Comparison of ENCODE assay signal across 9 mouse cellular contexts in genomic region chr5:107303350-107303861, GRCm38 (mm10). TPM values are rescaled to one million over a fixed set of nuclear protein-coding genes. Genes with fewer than 3 reads are reported as not detected.
DNase-seq lines count a peak whose midpoint lies in the region; ATAC-seq lines count a peak whose summit lies in the region.
"Had no signal": no experiment of that assay in that cellular context is flagged by ENCODE, and none has a peak within 500 bp of the region (broad histone marks: within the 10 kb centered on the region; RNA-seq: fewer than 3 reads in every experiment).

No protein-coding gene starts in this region.

- no peak overlapping the region for H3K4me3 ChIP-seq in liver, embryonic 11.5 days (ENCODE audit: low read depth, low read length)
- H3K4me3 ChIP-seq in embryonic facial prominence, embryonic 15.5 days (replicated peaks) = no peak overlapping the region
- H3K4me3 ChIP-seq in liver, embryonic 12.5 days = no peak overlapping the region
- no peak overlapping the region for H3K4me3 ChIP-seq in neural tube, embryonic 15.5 days (replicated peaks)

- DNase-seq in liver, embryonic 11.5 days (ENCODE audit: low spot score) = no peak
- no peak for DNase-seq in liver
- peak; percentile 35 to 53 for DNase-seq in thymus, postnatal 10 days (ENCODE audit: low spot score in 2 of 2)
- no peak for DNase-seq in layer of hippocampus, adult 18-20 months (ENCODE audit: low spot score in 2 of 2)
- DNase-seq in layer of hippocampus, adult 9-11 months = no peak
- DNase-seq: cerebellum, adult 9-10 months had no signal

- H3K36me3 ChIP-seq in liver, embryonic 11.5 days (ENCODE audit: control insufficient read depth, insufficient read depth, low read length) = no peaks in the 10 kb centered on the region
- H3K36me3 ChIP-seq in embryonic facial prominence, embryonic 15.5 days = no peaks in the 10 kb centered on the region
- H3K36me3 ChIP-seq in liver, embryonic 12.5 days = no peaks in the 10 kb centered on the region
- H3K36me3 ChIP-seq in neural tube, embryonic 15.5 days = no peaks in the 10 kb centered on the region

- H3K27ac ChIP-seq in liver, embryonic 11.5 days (ENCODE audit: low read depth, low read length) = no peak overlapping the region
- no peak overlapping the region for H3K27ac ChIP-seq in embryonic facial prominence, embryonic 15.5 days (replicated peaks)
- no peak overlapping the region for H3K27ac ChIP-seq in liver, embryonic 12.5 days
- H3K27ac ChIP-seq in neural tube, embryonic 15.5 days (replicated peaks) = no peak overlapping the region

- no peaks in the 10 kb centered on the region for H3K27me3 ChIP-seq in liver, embryonic 11.5 days (replicated peaks; ENCODE audit: control insufficient read depth, insufficient read depth, low read length)
- no peaks in the 10 kb centered on the region for H3K27me3 ChIP-seq in embryonic facial prominence, embryonic 15.5 days
- no peaks in the 10 kb centered on the region for H3K27me3 ChIP-seq in liver, embryonic 12.5 days (replicated peaks)
- no peaks in the 10 kb centered on the region for H3K27me3 ChIP-seq in neural tube, embryonic 15.5 days (replicated peaks)

- ATAC-seq in liver, embryonic 11.5 days (replicated peaks; ENCODE audit: low FRiP score) = peak; percentile 49
- ATAC-seq in embryonic facial prominence, embryonic 15.5 days (ENCODE audit: insufficient number of reproducible peaks, low FRiP score, low TSS enrichment, low read depth) = 0 out of 2 replicates have a peak, but pooled peaks have one; percentile 15
- peak; percentile 32; the same call in 1 of the 2 replicates for ATAC-seq in liver, embryonic 12.5 days
- ATAC-seq in neural tube, embryonic 15.5 days (ENCODE audit: low FRiP score) = no peak

- WGBS in liver, embryonic 11.5 days = 33% methylated on average over 11 of the region's 11 CpGs
- 35% methylated on average over 11 of the region's 11 CpGs for WGBS in embryonic facial prominence, embryonic 15.5 days
- 26% methylated on average over 11 of the region's 11 CpGs for WGBS in liver, embryonic 12.5 days (ENCODE audit: insufficient replicate concordance)
- 46% methylated on average over 11 of the region's 11 CpGs for WGBS in neural tube, embryonic 15.5 days

- H3K9ac ChIP-seq in liver, embryonic 11.5 days (ENCODE audit: low read depth, low read length) = no peak overlapping the region
- no peak overlapping the region for H3K9ac ChIP-seq in embryonic facial prominence, embryonic 15.5 days
- H3K9ac ChIP-seq in liver, embryonic 12.5 days = no peak overlapping the region
- no peak overlapping the region for H3K9ac ChIP-seq in neural tube, embryonic 15.5 days (replicated peaks)

- peaks cover 6% of the 10 kb centered on the region; the same call in 1 of the 2 replicates for H3K4me1 ChIP-seq in liver, embryonic 11.5 days (replicated peaks; ENCODE audit: control insufficient read depth, insufficient read depth, low read length)
- peaks cover 19% of the 10 kb centered on the region for H3K4me1 ChIP-seq in embryonic facial prominence, embryonic 15.5 days
- peaks cover 9% of the 10 kb centered on the region for H3K4me1 ChIP-seq in liver, embryonic 12.5 days
- no peaks in the 10 kb centered on the region for H3K4me1 ChIP-seq in neural tube, embryonic 15.5 days

- no peaks in the 10 kb centered on the region for H3K9me3 ChIP-seq in liver, embryonic 11.5 days (ENCODE audit: control insufficient read depth, low read length)
- H3K9me3 ChIP-seq in embryonic facial prominence, embryonic 15.5 days (replicated peaks) = no peaks in the 10 kb centered on the region
- no peaks in the 10 kb centered on the region for H3K9me3 ChIP-seq in liver, embryonic 12.5 days (replicated peaks)
- no peaks in the 10 kb centered on the region for H3K9me3 ChIP-seq in neural tube, embryonic 15.5 days (replicated peaks)

- peak overlapping the region; percentile 56 for H3K4me2 ChIP-seq in liver, embryonic 11.5 days
- H3K4me2 ChIP-seq in embryonic facial prominence, embryonic 15.5 days (replicated peaks) = no peak overlapping the region
- peak overlapping the region; percentile 33 for H3K4me2 ChIP-seq in liver, embryonic 12.5 days
- no peak overlapping the region for H3K4me2 ChIP-seq in neural tube, embryonic 15.5 days

RNA-seq across cellular contexts. Expression of gene Tgfbr3, which starts 14.0 kb away (rescaled TPM):
- 38.2 and 39.7 TPM in 2 replicates for polyA plus RNA-seq in liver, embryonic 11.5 days (2014; fragmentation: Nextera tagmentation; extraction: Ambion mirVana)
- 37.3 and 38.7 TPM in 2 replicates for polyA plus RNA-seq in embryonic facial prominence, embryonic 15.5 days (2015; fragmentation: Nextera tagmentation; extraction: Ambion mirVana)
- polyA plus RNA-seq in liver, embryonic 12.5 days (2016; fragmentation: Nextera tagmentation; extraction: Ambion mirVana) = 18.4 and 19.2 TPM in 2 replicates
- 10 to 100 TPM; 18.2 to 21.0 TPM for total RNA-seq in layer of hippocampus, adult 18-20 months (2021)
- 6.6 and 10.1 TPM in 2 replicates for polyA plus RNA-seq in neural tube, embryonic 15.5 days (2015; fragmentation: Nextera tagmentation; extraction: Ambion mirVana)

RNA-seq across cellular contexts. Expression of gene Brdt, which starts 27.6 kb away (rescaled TPM):
- 0.68 and 0.84 TPM in 2 replicates for polyA plus RNA-seq in liver, embryonic 11.5 days (2014; fragmentation: Nextera tagmentation; extraction: Ambion mirVana)
- 5.6 and 6.4 TPM in 2 replicates for polyA plus RNA-seq in embryonic facial prominence, embryonic 15.5 days (2015; fragmentation: Nextera tagmentation; extraction: Ambion mirVana)
- polyA plus RNA-seq in liver, embryonic 12.5 days (2016; fragmentation: Nextera tagmentation; extraction: Ambion mirVana) = 0.20 and 0.24 TPM in 2 replicates
- total RNA-seq in layer of hippocampus, adult 18-20 months (2021) = 10 to 100 TPM; 15.5 to 16.2 TPM
- 4.3 and 4.7 TPM in 2 replicates for polyA plus RNA-seq in neural tube, embryonic 15.5 days (2015; fragmentation: Nextera tagmentation; extraction: Ambion mirVana)

Comparison
In these comparisons a context has a peak if more than half of its experiments do, and no peak if none do; other contexts are left out.
1. DNase-seq: peak in thymus, postnatal 10 days (2 of 2); none in liver, embryonic 11.5 days (single experiment), liver (single experiment), layer of hippocampus, adult 18-20 months (0 of 2) and layer of hippocampus, adult 9-11 months (single experiment).
2. H3K4me2 ChIP-seq: peak in liver, embryonic 11.5 days (single experiment) and liver, embryonic 12.5 days (single experiment); none in embryonic facial prominence, embryonic 15.5 days (single experiment) and neural tube, embryonic 15.5 days (single experiment).